Mouse (Mus musculus) megakaryocyte, embryonic 14.5 days (primary cell): ENCODE results near the gene Nsun5.

Experiments used
- FLI1 ChIP-seq: IDR thresholded peaks from 2 replicates; pipeline ENCODE4 v1.6.1; 2012; ENCODE audit warnings: low read length, inconsistent platforms, mixed read lengths
- GATA1 ChIP-seq: IDR thresholded peaks from 3 replicates; pipeline ENCODE4 v1.6.1; 2012; ENCODE audit warnings: mixed read lengths, low read length, inconsistent platforms, borderline replicate concordance

DNA sequence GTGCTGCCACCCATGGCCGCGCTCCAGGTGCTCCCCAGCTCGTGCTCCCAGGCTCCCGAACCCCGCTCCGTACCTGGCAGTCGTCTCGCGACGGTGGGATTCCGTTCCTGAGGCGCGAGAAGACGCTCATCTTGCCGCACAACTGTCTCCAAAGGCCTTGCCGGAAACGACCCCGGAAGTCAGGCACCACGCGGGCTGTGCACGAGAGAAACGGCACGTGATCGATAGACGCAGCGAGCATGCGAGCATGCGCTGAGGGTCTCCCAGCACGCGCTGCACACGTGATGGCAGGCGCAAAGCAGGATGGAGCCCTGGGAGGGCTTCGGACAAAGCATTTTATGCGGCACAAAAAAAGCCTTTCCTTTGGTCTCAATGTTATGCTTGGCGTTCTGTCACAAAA lies 19.9 kb upstream of the Nsun5 start, which contains the start of gene Fkbp6:
- TF ChIP-seq GATA1 (no peak), FLI1 (no peak)
